Mouse (Mus musculus): ENCODE measurements at regions not wholly inside any gene's neighbourhood (a gene's known extent, or its start where the extent isn't known, plus 50 kb on each side); places are given as distances from the start of the nearest gene placed in this dataset.
A peak's percentile ranks its signal among the peaks of the same experiment; 100 is the strongest.

- no peak for DNase-seq
Observed at GRCm38 (mm10) chr7:136196424-136197160, 480.4 kb upstream of the Mki67 start.

GRCm38 (mm10) chr7:136208879-136209278 is 492.7 kb upstream of the Mki67 start:
- no peak for DNase-seq

GRCm38 (mm10) chr7:136209299-136210171 is 493.4 kb upstream of the Mki67 start:
- no peak for DNase-seq

GRCm38 (mm10) chr7:136212492-136212891 is 496.3 kb upstream of the Mki67 start:
- DNase-seq, result no peak

GRCm38 (mm10) chr7:136213057-136213961 is 497.1 kb upstream of the Mki67 start:
- DNase-seq, result no peak

GRCm38 (mm10) chr7:136213962-136214308 is 497.8 kb upstream of the Mki67 start:
- no peak for DNase-seq

GRCm38 (mm10) chr7:136214415-136214814 is 498.3 kb upstream of the Mki67 start:
- no peak for DNase-seq

GRCm38 (mm10) chr7:136216734-136217133 is 500.6 kb upstream of the Mki67 start:
- DNase-seq, result peak; percentile 45 to 58

GRCm38 (mm10) chr7:136219564-136220244 is 503.5 kb upstream of the Mki67 start:
- no peak for DNase-seq

- DNase-seq, result no peak
Observed at GRCm38 (mm10) chr7:136220245-136221167, 504.3 kb upstream of the Mki67 start.

- DNase-seq, result no peak
Observed at GRCm38 (mm10) chr7:136221620-136222019, 505.5 kb upstream of the Mki67 start.

- peak; percentile 20 to 47 for DNase-seq
Observed at GRCm38 (mm10) chr7:136226031-136226430, 509.9 kb upstream of the Mki67 start.

- no peak for DNase-seq
Observed at GRCm38 (mm10) chr7:136228331-136228730, 512.2 kb upstream of the Mki67 start.

GRCm38 (mm10) chr7:136229592-136229991 is 513.4 kb upstream of the Mki67 start:
- DNase-seq, result no peak

- DNase-seq, result no peak
Observed at GRCm38 (mm10) chr7:136232177-136232576, 516.0 kb upstream of the Mki67 start.

- no peak for DNase-seq
Observed at GRCm38 (mm10) chr7:136235563-136235962, 519.4 kb upstream of the Mki67 start.

GRCm38 (mm10) chr7:136236391-136236790 is 520.2 kb upstream of the Mki67 start:
- peak; percentile 43 to 79 for DNase-seq

- DNase-seq, result no peak
Observed at GRCm38 (mm10) chr7:136265691-136266090, 549.5 kb upstream of the Mki67 start.

GRCm38 (mm10) chr7:136267716-136268489 is 551.7 kb upstream of the Mki67 start:
- DNase-seq, result no peak

- DNase-seq, result no peak
Observed at GRCm38 (mm10) chr7:136275651-136276050, 559.5 kb upstream of the Mki67 start.

Data from kidney, postnatal 25 days (tissue).